Mouse (Mus musculus) midbrain, postnatal 0 days (tissue): Measurements from ENCODE around the gene Etfb. TPM values are rescaled to one million over a fixed set of nuclear protein-coding genes. Genes with fewer than 3 reads are reported as not detected.
"Not testable (repeated sequence)": the region's sequence is repeated elsewhere in the genome, so short reads cannot be mapped to it uniquely, and the experiment has no call there.

ENCODE experiments used
- ATAC-seq: fragments of 200-750 bp; cut with Nextera tagmentation; 2 replicates; pipeline ENCODE4 v1.8.0; 2017; ENCODE audit warnings: moderate number of reproducible peaks, mild to moderate bottlenecking, moderate TSS enrichment, moderate library complexity; ENCODE audit not compliant: low FRiP score
- DNase-seq: peaks from one replicate; pipeline ENCODE4 v3.0.0-alpha.2; 2015; ENCODE audit warnings: low spot score
- H3K27ac ChIP-seq: fragments of 300-500 bp; sonication (generic); 2 replicates; pipeline ENCODE4 v1.5.1; 2014; ENCODE audit warnings: low read depth, mild to moderate bottlenecking, low read length, mixed read lengths
- H3K27me3 ChIP-seq: fragments of 300-500 bp; sonication (generic); 2 replicates; pipeline ENCODE4 v1.6.1; 2014; ENCODE audit warnings: low read length, control low read depth, mixed read lengths; ENCODE audit not compliant: insufficient read depth
- H3K36me3 ChIP-seq: fragments of 300-500 bp; sonication (generic); 2 replicates; pipeline ENCODE4 v1.6.1; 2014; ENCODE audit warnings: low read length, control low read depth, mixed read lengths; ENCODE audit not compliant: insufficient read depth
- H3K4me1 ChIP-seq: fragments of 300-500 bp; sonication (generic); 2 replicates; pipeline ENCODE4 v1.6.1; 2014; ENCODE audit warnings: mild to moderate bottlenecking, control low read depth, antibody characterized with exemption, low read length, mixed read lengths; ENCODE audit not compliant: insufficient read depth
- H3K4me2 ChIP-seq: fragments of 300-500 bp; sonication (generic); 2 replicates; pipeline ENCODE4 v1.6.1; 2014; ENCODE audit warnings: low read depth, mild to moderate bottlenecking, low read length, mixed read lengths; ENCODE audit not compliant: poor library complexity, severe bottlenecking
- H3K4me3 ChIP-seq: fragments of 300-500 bp; sonication (generic); 2 replicates; pipeline ENCODE4 v1.5.1; 2014; ENCODE audit warnings: low read depth, mild to moderate bottlenecking, low read length, moderate library complexity
- H3K9ac ChIP-seq: fragments of 300-500 bp; sonication (generic); replicated peaks from 2 replicates; pipeline ENCODE4 v1.6.1; 2014; ENCODE audit warnings: mild to moderate bottlenecking, low read length, moderate library complexity, mixed read lengths; ENCODE audit not compliant: poor library complexity, severe bottlenecking
- H3K9me3 ChIP-seq: fragments of 300-500 bp; sonication (generic); 2 replicates; pipeline ENCODE4 v1.6.1; 2016; ENCODE audit warnings: low read length, control low read depth
- CTCF ChIP-seq: IDR thresholded peaks from 2 replicates; pipeline ENCODE4 v1.5.1; 2016; ENCODE audit warnings: antibody characterized with exemption, mild to moderate bottlenecking
- WGBS: fragments of 180-500 bp; shearing (Covaris S2); extraction: QIAGEN DNeasy Blood & Tissue Kit; methylation state at CpG from one replicate; pipeline ENCODE4 v1.1.7; 2014; 5-methylcytosine and 5-hydroxymethylcytosine counted together
- polyA plus RNA-seq: library from polyadenylated mRNA; unstranded; fragments of >200 nt; fragmentation: Nextera tagmentation; extraction: Ambion mirVana; gene quantifications from 2 replicates; pipeline ENCODE4 v1.2.1, GENCODE M21; 2015
- total RNA-seq: library from RNA; depleted of rRNA; stranded (reverse); fragments of >200 nt; gene quantifications from 2 replicates; pipeline ENCODE4 v1.2.3, GENCODE M21; 2014; rRNA removed

Etfb gene
- total RNA-seq (27.0 and 28.6 TPM in 2 replicates), polyA plus RNA-seq (94.0 and 97.8 TPM in 2 replicates)

GRCm38 (mm10) chr7:43443917-43444293, at the start of gene Etfb, which contains the start of gene Gm45233:
Etfb (plus strand) TSS chr7:43444083.
Gm45233 (plus strand) TSS chr7:43444128.
- DNase-seq (peak; percentile 96), ATAC-seq (peak; percentile 96)
- Histone ChIP-seq H3K9me3 (no peaks in the 10 kb centered on the region), H3K36me3 (no peaks in the 10 kb centered on the region), H3K4me2 (peak within 1 kb of the TSS; percentile 60), H3K27me3 (no peaks in the 10 kb centered on the region), H3K4me1 (peaks cover 16% of the 10 kb centered on the region), H3K27ac (peak within 1 kb of the TSS; percentile 87), H3K9ac (peak within 1 kb of the TSS; percentile 65), H3K4me3 (peak within 1 kb of the TSS; percentile 50)
- no peak; the same call in 1 of the 2 replicates for TF ChIP-seq CTCF
- WGBS: under 1% methylated on average over 27 of the region's 27 CpGs

GRCm38 (mm10) chr7:43399501-43399900, 44.4 kb upstream of the Etfb start:
- H3K27ac ChIP-seq: no peak overlapping the region
- no peak overlapping the region for H3K4me2 ChIP-seq
- no peak overlapping the region for H3K4me3 ChIP-seq
- no peaks in the 10 kb centered on the region for H3K4me1 ChIP-seq
- WGBS: 90% methylated on average over 2 of the region's 2 CpGs
- H3K36me3 ChIP-seq: no peaks in the 10 kb centered on the region
- H3K27me3 ChIP-seq: no peaks in the 10 kb centered on the region
- no peak for DNase-seq
- no peak for ATAC-seq
- no peak overlapping the region for H3K9ac ChIP-seq
- TF ChIP-seq CTCF: no peak
- no peaks in the 10 kb centered on the region for H3K9me3 ChIP-seq

GRCm38 (mm10) chr7:43402718-43403117, 41.2 kb upstream of the Etfb start:
- whole genome bisulfite sequencing: 56% methylated on average over 2 of the region's 2 CpGs
- H3K9me3 ChIP-seq: no peaks in the 10 kb centered on the region
- no peak overlapping the region for H3K4me2 ChIP-seq
- TF ChIP-seq CTCF: no peak
- no peak overlapping the region for H3K9ac ChIP-seq
- H3K4me1 ChIP-seq: no peaks in the 10 kb centered on the region
- DNase-seq (no peak), ATAC-seq (no peak)
- no peak overlapping the region for H3K27ac ChIP-seq
- H3K36me3 ChIP-seq: no peaks in the 10 kb centered on the region
- H3K27me3 ChIP-seq: no peaks in the 10 kb centered on the region
- H3K4me3 ChIP-seq: no peak overlapping the region

- no peaks in the 10 kb centered on the region for H3K9me3 ChIP-seq
- no peak for TF ChIP-seq CTCF
- H3K4me1 ChIP-seq: no peaks in the 10 kb centered on the region
- no peaks in the 10 kb centered on the region for H3K36me3 ChIP-seq
- no peaks in the 10 kb centered on the region for H3K27me3 ChIP-seq
- 81% methylated on average over 3 of the region's 3 CpGs for WGBS
- ATAC-seq (no peak), DNase-seq (no peak)
- no peak overlapping the region for H3K9ac ChIP-seq
- no peak overlapping the region for H3K4me2 ChIP-seq
- no peak overlapping the region for H3K4me3 ChIP-seq
- H3K27ac ChIP-seq: no peak overlapping the region
Observed at GRCm38 (mm10) chr7:43407573-43407972, 36.3 kb upstream of the Etfb start.

DNA sequence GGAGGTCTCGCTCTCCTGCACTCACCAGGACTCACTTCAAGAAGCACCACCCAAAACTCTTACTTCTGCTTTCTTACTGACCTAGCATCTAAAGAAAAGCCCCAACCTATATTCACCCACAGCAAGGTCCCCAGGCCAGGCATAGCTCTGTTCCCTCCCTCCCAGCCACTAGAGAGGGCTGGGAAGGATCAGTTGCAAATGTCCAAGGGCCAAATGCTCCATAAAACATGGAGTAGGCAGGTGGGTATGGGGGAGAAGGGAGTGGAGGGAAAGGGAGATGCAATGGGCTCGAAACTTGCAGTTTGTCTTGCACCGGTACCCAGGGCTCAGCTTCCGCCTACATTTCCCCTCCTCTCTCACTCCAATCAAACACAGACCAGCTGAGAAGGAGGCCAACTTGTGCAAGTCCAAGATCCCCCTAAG, 35.7 kb upstream of the Etfb start, which contains the start of gene Siglecg:
Gene Siglecg (plus strand): TSS at position 74 of the 423 bp plus-strand sequence.
- no peak within 1 kb of the TSS for H3K27ac ChIP-seq
- no peak within 1 kb of the TSS for H3K4me3 ChIP-seq
- H3K36me3 ChIP-seq: no peaks in the 10 kb centered on the region
- ATAC-seq (no peak), DNase-seq (no peak)
- 75% methylated on average over 4 of the region's 4 CpGs for WGBS
- H3K4me1 ChIP-seq: no peaks in the 10 kb centered on the region
- H3K4me2 ChIP-seq: no peak within 1 kb of the TSS
- no peak within 1 kb of the TSS for H3K9ac ChIP-seq
- H3K27me3 ChIP-seq: no peaks in the 10 kb centered on the region
- TF ChIP-seq CTCF: no peak
- no peaks in the 10 kb centered on the region for H3K9me3 ChIP-seq

DNA sequence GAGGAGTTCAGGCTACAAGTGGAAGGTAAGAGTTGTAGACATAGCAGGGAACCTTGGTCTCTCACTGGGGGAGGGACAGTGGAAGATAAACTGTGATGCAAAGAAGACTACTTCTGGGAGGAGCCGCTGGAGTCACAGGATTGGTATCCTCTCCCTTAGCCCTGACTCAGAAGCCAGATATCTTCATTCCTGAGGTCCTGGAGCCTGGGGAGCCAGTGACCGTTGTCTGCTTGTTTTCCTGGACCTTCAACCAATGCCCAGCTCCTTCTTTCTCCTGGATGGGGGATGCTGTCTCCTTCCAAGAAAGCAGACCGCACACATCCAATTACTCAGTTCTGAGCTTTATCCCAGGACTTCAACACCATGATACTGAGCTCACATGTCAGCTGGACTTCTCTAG, 34.8 kb upstream of the Etfb start:
- no peak for DNase-seq
- 86% methylated on average over 3 of the region's 3 CpGs for WGBS
- H3K36me3 ChIP-seq: no peaks in the 10 kb centered on the region
- no peak overlapping the region for H3K9ac ChIP-seq
- H3K27me3 ChIP-seq: no peaks in the 10 kb centered on the region
- H3K9me3 ChIP-seq: no peaks in the 10 kb centered on the region
- no peak overlapping the region for H3K4me2 ChIP-seq
- TF ChIP-seq CTCF: no peak
- no peak overlapping the region for H3K27ac ChIP-seq
- ATAC-seq: no peak
- no peak overlapping the region for H3K4me3 ChIP-seq
- no peaks in the 10 kb centered on the region for H3K4me1 ChIP-seq

GRCm38 (mm10) chr7:43411724-43412123, 32.2 kb upstream of the Etfb start:
- DNase-seq, H3K4me3 ChIP-seq, H3K9me3 ChIP-seq, H3K9ac ChIP-seq, ATAC-seq, H3K27me3 ChIP-seq, H3K27ac ChIP-seq, H3K4me2 ChIP-seq, H3K4me1 ChIP-seq, H3K36me3 ChIP-seq: not testable (repeated sequence)
- 21% methylated on average over 4 of the region's 4 CpGs for WGBS
